Mouse (Mus musculus) adrenal gland, adult 18-20 months (tissue): ENCODE data around the gene Tmem258. TPM values are rescaled to one million over a fixed set of nuclear protein-coding genes. Genes with fewer than 3 reads are reported as not detected.

ENCODE experiments used
- DNase-seq, 2 experiments: peaks; one replicate each; pipeline ENCODE4 v3.0.0; 2021 to 2022; ENCODE audit warnings: low spot score in 2 of 2
- total RNA-seq, 2 experiments: library from RNA; stranded (reverse); gene quantifications; 1 replicate in 1 of 2; 2 replicates in 1 of 2; pipeline ENCODE4 v1.2.3; 2021

Tmem258 gene
- total RNA-seq, 2 experiments from 2014 or later: 139 to 159 TPM

DNA sequence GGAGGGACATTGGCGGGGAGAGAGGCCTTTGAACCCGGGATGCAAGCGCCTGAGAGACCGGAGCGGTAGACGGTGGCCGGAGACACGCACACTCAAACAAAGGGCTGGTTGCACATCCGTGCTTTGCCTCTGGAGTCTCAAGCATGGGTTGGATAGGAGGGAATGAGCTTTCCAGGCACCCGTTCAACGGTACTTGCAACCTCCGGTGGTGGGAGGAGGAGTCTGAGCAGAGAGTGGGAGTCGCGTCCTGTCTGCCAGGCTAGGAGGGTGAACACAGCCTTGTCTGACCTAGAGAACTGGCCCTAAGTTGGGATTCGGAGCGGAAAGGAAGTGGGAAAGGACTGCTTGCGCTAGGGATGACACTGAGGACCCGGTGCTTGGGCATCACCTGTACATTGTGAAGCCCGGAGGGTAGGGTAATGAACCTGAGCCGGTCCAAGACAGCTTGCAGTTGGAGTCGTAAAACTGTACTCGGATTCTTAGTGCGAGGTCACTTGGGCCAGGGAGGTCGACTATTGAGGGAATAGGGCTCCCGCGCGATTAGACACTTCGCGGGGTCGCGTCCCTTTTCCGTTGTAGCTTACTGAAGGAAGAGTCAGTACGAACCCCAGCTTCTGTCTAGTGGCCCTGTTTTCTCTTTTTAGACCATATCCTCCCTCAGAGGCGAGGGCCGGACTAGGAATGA lies 20.4 kb upstream of the Tmem258 start:
- peak; percentile 59 for DNase-seq

- DNase-seq: peak in 1 of 2 experiments; percentile 54
Measured at GRCm38 (mm10) chr19:10184096-10184495, 19.7 kb upstream of the Tmem258 start.

DNA sequence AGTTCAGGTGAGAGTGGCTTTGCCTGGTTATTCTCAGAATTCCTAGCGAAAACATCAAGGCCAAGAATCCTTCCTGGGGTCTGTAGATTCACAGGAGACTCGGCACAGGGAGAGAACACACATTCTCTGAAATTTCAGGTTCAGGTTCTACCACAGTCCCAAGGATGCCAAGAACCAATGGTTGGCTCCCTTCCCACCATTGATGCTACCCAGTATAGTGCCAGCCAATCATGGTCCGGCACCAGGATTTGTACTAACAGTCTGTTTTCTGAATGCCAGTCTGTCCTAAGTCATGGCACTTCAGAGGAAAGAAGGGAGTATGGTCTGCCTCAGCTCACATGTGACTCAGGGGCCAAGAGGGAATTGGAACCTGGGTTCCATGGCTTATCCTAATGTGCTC lies 17.9 kb upstream of the Tmem258 start:
- no peak for DNase-seq

GRCm38 (mm10) chr19:10186569-10186968 lies 17.2 kb upstream of the Tmem258 start:
- DNase-seq: no peak

DNA sequence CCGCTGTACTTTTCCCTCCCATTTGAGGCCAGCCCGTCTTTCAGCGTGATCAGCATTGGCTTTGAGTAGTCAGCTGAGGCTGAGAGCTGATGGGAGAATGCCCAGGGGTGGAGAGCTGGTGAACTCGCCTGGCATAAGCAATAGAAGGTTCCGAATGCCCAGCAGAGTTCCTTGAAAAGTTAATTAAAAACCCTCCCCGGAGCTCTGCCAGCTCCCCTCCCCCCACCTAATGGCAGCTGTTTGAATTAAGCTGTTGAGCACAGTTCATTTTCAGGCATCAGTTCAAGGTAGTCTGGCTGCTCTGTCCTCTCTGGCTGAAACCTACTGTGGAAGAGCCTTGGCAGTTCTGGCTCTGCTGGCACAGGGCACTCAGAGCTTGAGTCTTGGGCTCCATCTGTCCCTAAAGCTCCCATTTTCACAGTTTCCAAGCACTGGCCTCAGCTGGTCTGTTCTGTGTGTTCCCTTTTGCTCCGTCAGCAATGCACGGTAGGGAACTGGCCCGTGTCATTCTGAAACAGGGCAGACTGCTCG lies 15.5 kb upstream of the Tmem258 start:
- no peak for DNase-seq

GRCm38 (mm10) chr19:10189022-10189421 lies 14.8 kb upstream of the Tmem258 start:
- DNase-seq: no peak

DNA sequence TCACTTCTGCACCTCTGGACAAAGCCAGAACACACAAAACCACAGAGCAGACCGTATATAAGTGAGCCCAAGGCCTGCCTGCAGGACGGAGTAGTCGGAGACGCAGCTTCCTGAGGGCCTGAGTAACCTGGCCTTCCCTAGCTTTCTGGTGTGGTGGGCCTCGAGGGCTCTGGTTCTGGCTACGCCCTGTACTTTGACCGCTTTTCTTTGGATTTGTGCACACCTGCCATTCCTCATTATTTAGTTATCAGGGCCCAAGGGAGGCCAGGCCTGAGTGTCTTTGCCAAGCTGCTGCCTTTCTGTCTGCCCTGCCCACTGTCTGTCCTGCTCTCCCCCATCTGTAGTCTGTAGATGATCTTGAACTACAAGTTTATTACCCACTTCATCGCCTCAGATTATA lies 13.9 kb upstream of the Tmem258 start:
- no peak for DNase-seq

DNA sequence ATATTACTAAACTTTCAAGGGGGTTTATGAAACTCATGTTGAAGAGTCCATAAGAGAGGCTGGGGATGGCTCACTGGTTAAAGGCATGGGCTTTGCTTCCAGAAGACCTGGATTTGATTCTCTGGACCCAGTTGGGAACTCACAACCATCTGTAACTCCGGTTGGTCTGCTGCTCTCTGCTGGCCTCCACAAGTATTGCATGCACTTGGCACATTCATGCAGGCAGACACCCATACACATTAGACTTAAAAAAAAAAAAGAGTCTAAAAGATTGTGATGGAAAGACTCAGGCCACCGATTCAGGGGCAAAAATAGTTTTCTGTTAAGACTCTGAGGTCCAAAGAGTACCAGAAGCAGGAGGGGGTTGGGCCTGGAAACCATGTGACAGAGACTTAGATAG lies 13.0 kb upstream of the Tmem258 start:
- DNase-seq: peak; percentile 64 to 68

DNA sequence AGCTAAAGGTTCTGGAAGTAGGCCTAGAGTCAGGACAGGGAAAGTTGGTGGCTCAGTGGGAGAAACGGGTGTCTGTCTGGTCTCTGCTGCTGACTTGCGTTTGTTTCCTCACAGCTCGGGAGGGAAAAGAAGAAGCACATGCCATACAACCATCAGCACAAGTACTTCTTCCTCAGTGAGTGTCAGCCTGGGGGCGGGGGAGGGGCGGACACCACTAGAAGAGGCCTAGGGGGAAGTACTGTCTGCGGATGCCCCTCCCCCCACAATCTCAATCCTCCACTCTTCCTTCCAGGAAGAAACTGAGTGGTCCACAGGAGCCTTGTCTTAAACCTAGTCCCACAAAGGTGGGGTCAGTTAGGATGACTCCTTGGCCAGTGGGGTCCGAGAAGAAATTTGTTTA lies 12.5 kb upstream of the Tmem258 start:
- DNase-seq: no peak

DNA sequence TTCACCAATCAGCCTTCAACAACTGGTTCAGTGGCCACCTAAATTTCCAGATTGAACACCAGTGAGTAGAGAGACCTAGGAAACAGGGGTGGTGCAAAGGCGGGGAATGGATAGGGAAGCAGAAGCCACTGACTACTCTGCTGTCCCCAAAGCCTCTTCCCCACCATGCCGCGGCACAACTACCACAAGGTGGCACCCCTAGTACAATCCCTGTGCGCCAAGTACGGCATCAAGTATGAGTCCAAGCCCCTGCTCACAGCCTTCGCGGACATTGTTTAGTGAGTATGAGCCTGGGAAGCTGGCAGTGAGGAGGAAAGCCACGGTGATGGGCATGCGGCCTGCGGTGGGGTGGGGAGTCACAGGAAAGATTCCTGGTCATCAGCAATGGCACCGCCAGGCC lies 9.5 kb upstream of the Tmem258 start:
- DNase-seq: no peak

DNA sequence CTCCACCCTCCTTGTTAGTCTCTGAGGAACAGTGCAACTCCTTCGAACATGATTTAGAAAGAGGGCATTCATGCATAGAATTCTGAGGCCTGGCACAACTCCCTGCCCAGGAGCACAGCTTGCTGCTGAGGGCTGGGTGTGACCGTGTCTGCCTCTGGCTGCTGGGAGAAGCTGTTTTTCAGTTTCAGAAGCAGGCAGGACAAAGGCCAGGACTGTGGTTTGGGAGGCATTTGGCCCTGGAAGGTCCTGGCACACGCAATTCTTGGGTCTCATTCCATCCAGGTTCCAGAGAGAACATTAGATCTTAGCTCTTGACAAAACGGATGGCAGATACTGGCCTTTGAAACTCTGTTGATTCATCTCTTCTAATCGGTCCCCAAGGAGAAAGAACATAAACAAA lies 8.6 kb upstream of the Tmem258 start:
- no peak for DNase-seq

DNA sequence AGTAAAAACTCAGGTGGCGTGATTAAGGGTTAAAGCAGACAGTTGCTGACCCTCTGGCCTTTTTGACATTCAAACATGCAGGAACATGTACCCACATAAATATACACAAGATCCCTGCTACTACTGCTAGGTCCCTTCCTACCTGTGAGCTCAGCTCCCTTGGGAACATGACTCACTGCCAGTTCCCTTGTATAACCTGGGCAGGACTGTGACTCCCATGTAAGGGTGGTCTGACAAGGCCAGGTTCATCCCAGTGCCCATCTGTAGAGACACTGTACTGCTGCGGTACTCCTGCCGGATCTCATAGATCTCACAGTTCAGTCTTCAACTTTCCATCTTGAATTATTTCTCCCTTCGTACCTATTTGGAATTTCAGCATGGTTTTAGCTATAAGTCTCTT lies 6.7 kb upstream of the Tmem258 start:
- no peak for DNase-seq

- DNase-seq: no peak
Measured at GRCm38 (mm10) chr19:10198286-10198685, 5.5 kb upstream of the Tmem258 start.

GRCm38 (mm10) chr19:10198723-10199122 lies 5.1 kb upstream of the Tmem258 start:
- peak; percentile 84 to 87 for DNase-seq

DNA sequence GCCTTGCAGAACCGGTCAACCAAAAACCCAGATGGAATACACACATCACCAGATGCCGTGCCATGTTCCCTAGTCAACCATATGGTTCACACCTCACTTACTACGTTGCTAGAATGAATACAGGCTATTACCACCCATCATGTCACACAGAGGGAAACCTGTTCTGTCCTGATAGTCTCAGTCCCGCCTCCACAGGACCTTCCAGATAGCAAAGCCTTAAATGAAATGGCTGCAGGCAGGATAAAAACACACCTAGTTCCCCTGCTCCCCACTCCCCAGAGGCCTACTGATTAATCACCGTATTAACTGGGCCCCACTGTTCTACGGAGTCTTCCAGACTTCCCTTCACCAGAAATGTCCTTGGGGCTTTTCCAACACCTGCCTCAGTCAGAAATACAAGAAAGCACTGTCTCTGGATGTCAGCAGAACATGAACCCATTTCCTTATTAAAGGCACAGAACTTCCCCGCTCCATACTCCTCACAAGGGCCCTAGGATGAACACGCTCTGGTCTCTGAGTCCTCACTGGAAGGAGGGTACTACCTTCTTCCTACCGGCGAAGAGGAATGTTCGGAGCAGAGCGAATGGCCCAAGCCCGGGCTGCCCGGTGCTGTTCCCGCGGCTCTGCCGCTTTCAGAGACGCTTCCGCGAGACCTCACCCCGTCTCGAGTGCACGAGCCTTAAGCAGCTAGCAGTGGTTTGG lies 517 bp upstream of the Tmem258 start:
- DNase-seq: no peak

GRCm38 (mm10) chr19:10204616-10205001 lies 795 bp downstream of the Tmem258 start:
- no peak for DNase-seq

- no peak for DNase-seq
Measured at GRCm38 (mm10) chr19:10205051-10205450, 1.2 kb downstream of the Tmem258 start.

GRCm38 (mm10) chr19:10208851-10209250 lies 5.0 kb downstream of the Tmem258 start:
- DNase-seq: no peak

DNA sequence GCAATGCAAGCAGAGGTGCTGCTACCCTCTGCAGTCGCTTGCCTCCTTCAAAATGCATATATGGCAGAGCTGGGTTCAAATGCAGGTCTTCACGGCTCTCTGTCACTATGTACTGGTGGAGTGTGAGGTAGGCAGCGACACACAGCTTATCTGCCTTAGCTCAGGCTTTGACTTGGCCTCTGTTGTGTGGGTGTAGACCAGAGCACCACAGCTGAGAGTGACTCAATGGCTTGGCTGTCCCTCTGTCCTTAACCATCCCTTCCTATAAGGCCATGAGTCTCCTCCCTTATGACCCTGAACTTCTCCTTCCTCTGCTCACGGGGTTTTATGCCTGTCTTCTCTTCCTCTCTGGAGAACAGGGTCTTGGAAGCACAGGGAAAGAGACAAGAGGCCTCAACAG lies 7.1 kb downstream of the Tmem258 start:
- DNase-seq: no peak

DNA sequence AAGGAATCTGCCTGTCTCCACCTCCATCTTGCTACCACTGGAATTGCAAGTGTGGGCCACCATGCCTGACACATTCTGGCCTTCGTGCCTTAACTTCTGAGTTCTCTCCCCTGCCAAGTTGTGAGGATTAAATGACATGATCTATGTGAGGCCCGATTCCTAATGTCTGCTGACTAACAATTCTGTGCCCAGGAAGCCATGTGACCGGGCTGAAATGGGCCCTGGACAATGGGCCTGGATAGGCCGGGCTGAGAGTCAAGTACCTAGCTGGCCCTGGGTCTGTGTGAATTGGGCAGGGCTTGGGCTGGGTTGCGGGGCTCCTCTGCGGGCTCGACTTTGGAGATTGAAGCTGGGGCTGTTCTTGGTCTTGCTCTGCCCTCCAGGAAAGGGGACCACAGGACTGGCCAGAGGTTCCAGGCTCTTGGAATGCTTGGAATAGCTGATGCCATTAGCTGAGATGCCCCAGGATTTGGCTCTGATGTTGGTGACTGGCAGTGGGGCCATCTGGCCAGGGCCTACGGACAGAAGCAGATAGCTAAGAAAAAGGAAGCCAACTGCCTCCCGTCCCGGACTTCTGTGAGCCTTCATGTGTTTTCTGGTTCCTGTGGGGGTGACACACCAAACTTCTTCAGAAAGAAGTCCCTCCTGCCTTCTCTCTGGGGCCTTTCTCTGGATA lies 10.1 kb downstream of the Tmem258 start:
- no peak for DNase-seq

- no peak for DNase-seq
Measured at GRCm38 (mm10) chr19:10216101-10216500, 12.3 kb downstream of the Tmem258 start.

DNA sequence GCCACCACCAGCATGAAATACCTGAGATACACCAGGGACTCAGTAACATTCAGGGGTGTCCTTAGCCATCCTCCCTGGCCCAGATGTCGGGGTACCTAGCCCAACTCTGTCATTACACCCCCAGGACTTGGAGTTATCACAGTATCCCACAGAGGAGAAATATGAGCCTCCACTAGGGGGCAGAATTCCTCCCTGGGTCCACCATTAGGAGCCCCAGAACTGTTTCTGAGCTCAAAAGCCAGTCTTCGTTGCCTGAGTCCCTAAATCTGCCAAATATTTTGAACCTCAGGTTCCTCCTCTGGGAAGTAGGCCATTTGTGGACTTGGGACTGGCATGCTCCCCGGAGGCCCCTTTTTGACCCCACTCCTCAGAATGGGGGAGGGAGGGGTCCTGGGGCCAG lies 15.3 kb downstream of the Tmem258 start:
- DNase-seq: peak in 1 of 2 experiments; percentile 32
